Mouse (Mus musculus) c-Kit-negative CD71-positive TER-119-positive erythroid progenitor cells, embryonic 14.5 days (primary cell): ENCODE data around the gene Snrnp70.

ENCODE experiments used
- DNase-seq: peaks from one replicate; pipeline ENCODE4 v3.0.0-alpha.2; 2013; ENCODE audit warnings: low read depth, low spot score

Gene Snrnp70

GRCm38 (mm10) chr7:45337469-45337868, 58.1 kb downstream of the Snrnp70 start:
- DNase-seq, result no peak

GRCm38 (mm10) chr7:45336319-45336718, 59.2 kb downstream of the Snrnp70 start:
- no peak for DNase-seq

- no peak for DNase-seq
These were observed 60.5 kb downstream of the Snrnp70 start, which contains the start of gene Hrc for GRCm38 (mm10) chr7:45335056-45335455. Gene Hrc, plus strand, starts transcription at chr7:45335290.

- no peak for DNase-seq
These were observed 60.9 kb downstream of the Snrnp70 start for GRCm38 (mm10) chr7:45334605-45335004.

- DNase-seq, result no peak
These were observed 62.0 kb downstream of the Snrnp70 start, which contains the start of gene Trpm4 for GRCm38 (mm10) chr7:45333431-45333982. Gene Trpm4, minus strand, starts transcription at chr7:45333780.

- no peak for DNase-seq
These were observed 62.7 kb downstream of the Snrnp70 start for GRCm38 (mm10) chr7:45332685-45333425.

- DNase-seq, result no peak
These were observed 64.0 kb downstream of the Snrnp70 start for GRCm38 (mm10) chr7:45331502-45331901.

GRCm38 (mm10) chr7:45328841-45329475, 66.6 kb downstream of the Snrnp70 start:
- DNase-seq, result no peak
